Mouse (Mus musculus): ENCODE measurements around the gene Bcl2a1b. TPM values are rescaled to one million over a fixed set of nuclear protein-coding genes. Genes with fewer than 3 reads are reported as not detected.
"Not testable (repeated sequence)": the region's sequence is repeated elsewhere in the genome, so short reads cannot be mapped to it uniquely, and the experiment has no call there.

Gene Bcl2a1b
- polyA plus RNA-seq, 1 experiment from 2014 or later: 2.3 TPM

GRCm38 (mm10) chr9:89237131-89237530, 38.1 kb downstream of the Bcl2a1b start:
- H3K4me2 ChIP-seq (ENCODE audit: low read depth, low read length); H3K9ac ChIP-seq (ENCODE audit: low read length); H3K27ac ChIP-seq (ENCODE audit: low read length); H3K9me3 ChIP-seq (replicated peaks; ENCODE audit: control insufficient read depth, low read length); H3K4me1 ChIP-seq (ENCODE audit: control insufficient read depth, insufficient read depth, low read length); H3K27me3 ChIP-seq (ENCODE audit: control insufficient read depth, insufficient read depth, low read length); H3K36me3 ChIP-seq (ENCODE audit: control insufficient read depth, insufficient read depth, low read length); H3K4me3 ChIP-seq (replicated peaks; ENCODE audit: low read length); ATAC-seq (ENCODE audit: insufficient read depth, low FRiP score): not testable (repeated sequence)
- WGBS: 78% methylated on average over 4 of the region's 4 CpGs

- H3K27me3 ChIP-seq (ENCODE audit: control insufficient read depth, insufficient read depth, low read length); ATAC-seq (ENCODE audit: insufficient read depth, low FRiP score); H3K4me2 ChIP-seq (ENCODE audit: low read depth, low read length); H3K27ac ChIP-seq (ENCODE audit: low read length); H3K4me3 ChIP-seq (replicated peaks; ENCODE audit: low read length); H3K36me3 ChIP-seq (ENCODE audit: control insufficient read depth, insufficient read depth, low read length); H3K4me1 ChIP-seq (ENCODE audit: control insufficient read depth, insufficient read depth, low read length); H3K9ac ChIP-seq (ENCODE audit: low read length); H3K9me3 ChIP-seq (replicated peaks; ENCODE audit: control insufficient read depth, low read length): not testable (repeated sequence)
- WGBS: 81% methylated on average over 4 of the region's 5 CpGs
These were observed 40.0 kb downstream of the Bcl2a1b start for GRCm38 (mm10) chr9:89238976-89239505.

DNA sequence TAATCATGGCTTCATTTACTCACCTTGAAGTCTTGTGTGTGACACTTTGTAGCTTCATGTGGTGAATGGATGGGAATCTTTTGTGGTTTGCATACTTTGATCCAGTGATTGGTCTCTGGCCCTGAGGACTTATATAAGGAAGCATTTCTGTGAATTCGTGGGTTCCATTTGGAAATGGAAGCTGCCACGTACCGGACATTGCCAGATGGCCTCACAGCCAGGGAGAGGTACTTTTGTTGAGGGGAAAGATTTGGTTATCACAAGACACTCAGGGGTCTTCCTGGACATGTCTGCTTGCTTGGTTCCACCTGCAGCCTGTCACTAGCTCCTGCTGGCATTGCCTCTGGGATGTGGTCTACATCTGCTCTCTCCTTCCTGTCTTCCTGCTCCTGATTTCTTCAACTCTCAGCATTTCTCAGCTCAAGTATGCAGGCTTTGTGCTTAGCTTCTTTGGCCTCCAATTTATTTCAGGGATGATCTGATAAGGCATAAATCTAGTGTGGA, 41.6 kb downstream of the Bcl2a1b start:
- WGBS: 80% methylated on average over 3 of the region's 3 CpGs
- not testable (repeated sequence) for H3K9me3 ChIP-seq (replicated peaks; ENCODE audit: control insufficient read depth, low read length); H3K4me1 ChIP-seq (ENCODE audit: control insufficient read depth, insufficient read depth, low read length); H3K9ac ChIP-seq (ENCODE audit: low read length); H3K4me2 ChIP-seq (ENCODE audit: low read depth, low read length); H3K36me3 ChIP-seq (ENCODE audit: control insufficient read depth, insufficient read depth, low read length); H3K4me3 ChIP-seq (replicated peaks; ENCODE audit: low read length); ATAC-seq (ENCODE audit: insufficient read depth, low FRiP score); H3K27ac ChIP-seq (ENCODE audit: low read length); H3K27me3 ChIP-seq (ENCODE audit: control insufficient read depth, insufficient read depth, low read length)

GRCm38 (mm10) chr9:89253400-89253799, 54.4 kb downstream of the Bcl2a1b start:
- no peak overlapping the region for H3K27ac ChIP-seq (ENCODE audit: low read length)
- H3K9me3 ChIP-seq (replicated peaks; ENCODE audit: control insufficient read depth, low read length): no peaks in the 10 kb centered on the region
- 75% methylated on average over 2 of the region's 2 CpGs for WGBS
- no peak for ATAC-seq (ENCODE audit: insufficient read depth, low FRiP score)
- H3K9ac ChIP-seq (ENCODE audit: low read length): no peak overlapping the region
- H3K36me3 ChIP-seq (ENCODE audit: control insufficient read depth, insufficient read depth, low read length): no peaks in the 10 kb centered on the region
- H3K4me1 ChIP-seq (ENCODE audit: control insufficient read depth, insufficient read depth, low read length): no peaks in the 10 kb centered on the region
- H3K4me2 ChIP-seq (ENCODE audit: low read depth, low read length): no peak overlapping the region
- no peak overlapping the region for H3K4me3 ChIP-seq (replicated peaks; ENCODE audit: low read length)
- no peaks in the 10 kb centered on the region for H3K27me3 ChIP-seq (ENCODE audit: control insufficient read depth, insufficient read depth, low read length)

- no peak overlapping the region for H3K4me2 ChIP-seq (ENCODE audit: low read depth, low read length)
- no peaks in the 10 kb centered on the region for H3K9me3 ChIP-seq (replicated peaks; ENCODE audit: control insufficient read depth, low read length)
- no peak overlapping the region for H3K9ac ChIP-seq (ENCODE audit: low read length)
- no peak overlapping the region for H3K4me3 ChIP-seq (replicated peaks; ENCODE audit: low read length)
- no peak for ATAC-seq (ENCODE audit: insufficient read depth, low FRiP score)
- H3K27ac ChIP-seq (ENCODE audit: low read length): no peak overlapping the region
- WGBS: 85% methylated on average over 12 of the region's 12 CpGs
- no peaks in the 10 kb centered on the region for H3K27me3 ChIP-seq (ENCODE audit: control insufficient read depth, insufficient read depth, low read length)
- no peaks in the 10 kb centered on the region for H3K36me3 ChIP-seq (ENCODE audit: control insufficient read depth, insufficient read depth, low read length)
- H3K4me1 ChIP-seq (ENCODE audit: control insufficient read depth, insufficient read depth, low read length): no peaks in the 10 kb centered on the region
These were observed 57.7 kb downstream of the Bcl2a1b start for GRCm38 (mm10) chr9:89256556-89257335.

Other genes starting within 250 kb of the Bcl2a1b start
- gene Bcl2a1a, start 242.3 kb upstream of the Bcl2a1b start, polyA plus RNA-seq (2015; fragmentation: Nextera tagmentation; extraction: Ambion mirVana): 0.49 and 0.81 TPM in 2 replicates
- not detected in 2 replicates for gene Trim43b, start 106.4 kb upstream of the Bcl2a1b start, polyA plus RNA-seq (2015; fragmentation: Nextera tagmentation; extraction: Ambion mirVana)
- gene Gm29094, start 170 bp downstream of the Bcl2a1b start, polyA plus RNA-seq (2015; fragmentation: Nextera tagmentation; extraction: Ambion mirVana): 1.0 and 1.7 TPM in 2 replicates
- gene Mthfs, start 11.5 kb downstream of the Bcl2a1b start, polyA plus RNA-seq (2015; fragmentation: Nextera tagmentation; extraction: Ambion mirVana): 26.9 and 30.8 TPM in 2 replicates